Mouse (Mus musculus): ENCODE data around the gene Sfxn2.

Gene Sfxn2

DNA sequence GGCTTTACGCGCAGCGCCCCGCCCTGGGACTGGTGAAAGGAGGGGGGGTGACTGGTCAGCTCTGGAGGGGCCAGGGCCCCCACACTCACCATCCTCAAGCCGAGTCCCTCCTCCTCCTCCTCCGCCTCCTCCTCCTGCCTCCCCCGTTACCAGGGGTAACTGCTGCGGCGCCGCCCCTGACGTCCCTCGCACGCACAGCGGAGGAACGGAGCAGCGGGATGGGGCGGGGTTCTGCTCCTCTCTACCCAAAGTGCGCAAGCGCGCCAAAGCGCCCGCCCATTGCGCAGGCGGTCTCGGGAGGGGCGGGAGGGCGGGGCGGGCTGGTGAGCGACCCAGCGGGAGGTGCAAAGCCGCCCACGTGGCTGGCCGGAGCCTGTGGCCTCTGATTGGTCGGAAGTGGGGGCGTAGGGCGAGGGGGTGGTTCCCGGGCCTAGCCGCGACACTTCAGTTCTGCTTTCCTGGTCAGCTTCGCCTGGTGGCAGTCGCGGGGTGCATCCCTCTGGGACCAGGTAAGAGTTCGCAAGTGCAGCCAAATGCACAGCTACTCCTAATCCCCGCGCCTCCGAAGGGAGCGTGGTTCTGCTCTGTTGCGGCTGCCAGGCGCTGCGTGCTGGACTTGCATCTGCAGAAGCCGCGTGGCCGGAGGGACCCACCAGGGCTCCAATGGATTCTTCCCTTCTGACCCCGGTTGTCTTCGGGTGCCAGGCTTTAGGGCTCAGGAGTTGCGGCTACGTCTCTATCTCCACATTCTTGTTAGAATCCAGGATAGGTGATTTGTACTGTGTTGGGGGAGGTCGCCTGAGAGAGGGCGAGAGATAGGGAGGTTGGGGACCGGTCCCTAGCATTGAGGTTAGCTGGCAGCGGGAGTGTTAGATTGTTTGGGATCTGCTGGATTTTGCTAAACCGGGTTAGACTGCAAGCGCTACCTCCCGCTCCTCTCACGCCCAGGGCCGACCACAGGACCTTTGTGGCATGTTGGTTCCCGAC lies at the start of gene Sfxn2, which contains the start of gene Arl3:
Gene Sfxn2, plus strand, starts transcription at position 415 of the 987 bp plus-strand sequence.
Gene Arl3, minus strand, starts transcription at position 248 of the 987 bp plus-strand sequence.
- DNase-seq (ENCODE audit: low spot score): peak; percentile 81

DNA sequence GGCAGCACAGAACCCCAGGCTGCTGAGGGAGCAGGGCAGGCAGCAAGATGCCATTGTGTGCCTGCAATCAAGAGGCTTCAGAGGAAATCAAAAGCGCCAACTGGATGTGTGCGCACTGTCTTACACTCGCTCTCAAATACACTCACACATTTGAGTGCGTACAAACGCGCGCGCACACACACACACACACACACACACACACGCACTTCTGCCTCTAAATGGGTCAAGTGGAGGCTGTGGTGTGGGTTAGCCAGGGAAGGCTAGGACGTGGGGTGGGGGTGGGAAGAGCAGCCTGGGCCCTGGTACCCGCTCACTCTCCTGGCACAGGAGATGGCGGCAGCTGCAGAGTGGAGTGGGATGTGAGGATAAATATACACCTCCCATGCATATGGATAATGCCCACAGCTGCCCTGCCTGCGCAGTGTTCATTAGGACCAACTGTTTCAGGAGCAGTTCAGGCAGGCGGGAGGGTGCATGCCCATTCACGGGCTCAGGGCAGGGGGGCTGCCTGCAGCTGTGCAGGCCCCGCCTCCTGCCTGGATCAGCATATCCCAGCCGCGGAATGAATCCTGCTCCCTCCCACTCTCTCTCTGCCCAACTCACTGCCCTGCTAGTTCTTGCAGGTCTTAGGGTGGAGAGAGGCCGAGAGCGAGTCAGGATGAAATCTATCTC lies 49.5 kb upstream of the Sfxn2 start:
- no peak for DNase-seq (ENCODE audit: low spot score)

DNA sequence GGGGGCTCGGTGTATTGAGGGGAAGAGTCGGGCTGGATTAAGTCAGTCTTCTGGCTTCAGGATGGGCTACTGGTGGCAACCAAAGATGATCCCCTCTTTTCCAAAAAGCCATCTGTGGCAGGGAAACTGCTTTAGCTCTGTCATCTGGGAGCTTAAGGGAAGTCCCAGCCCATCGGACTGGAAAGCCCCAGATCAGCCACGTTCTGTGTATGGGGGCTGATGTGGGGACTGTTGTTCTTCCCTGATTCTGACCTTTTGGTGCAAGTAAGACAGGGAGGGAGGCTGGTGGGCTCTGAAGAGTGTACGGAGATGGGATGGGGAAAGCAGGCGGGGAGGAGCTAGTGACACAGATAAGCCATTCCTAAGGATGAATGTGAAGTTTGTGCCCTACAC lies 49.0 kb upstream of the Sfxn2 start:
- no peak for DNase-seq (ENCODE audit: low spot score)

DNA sequence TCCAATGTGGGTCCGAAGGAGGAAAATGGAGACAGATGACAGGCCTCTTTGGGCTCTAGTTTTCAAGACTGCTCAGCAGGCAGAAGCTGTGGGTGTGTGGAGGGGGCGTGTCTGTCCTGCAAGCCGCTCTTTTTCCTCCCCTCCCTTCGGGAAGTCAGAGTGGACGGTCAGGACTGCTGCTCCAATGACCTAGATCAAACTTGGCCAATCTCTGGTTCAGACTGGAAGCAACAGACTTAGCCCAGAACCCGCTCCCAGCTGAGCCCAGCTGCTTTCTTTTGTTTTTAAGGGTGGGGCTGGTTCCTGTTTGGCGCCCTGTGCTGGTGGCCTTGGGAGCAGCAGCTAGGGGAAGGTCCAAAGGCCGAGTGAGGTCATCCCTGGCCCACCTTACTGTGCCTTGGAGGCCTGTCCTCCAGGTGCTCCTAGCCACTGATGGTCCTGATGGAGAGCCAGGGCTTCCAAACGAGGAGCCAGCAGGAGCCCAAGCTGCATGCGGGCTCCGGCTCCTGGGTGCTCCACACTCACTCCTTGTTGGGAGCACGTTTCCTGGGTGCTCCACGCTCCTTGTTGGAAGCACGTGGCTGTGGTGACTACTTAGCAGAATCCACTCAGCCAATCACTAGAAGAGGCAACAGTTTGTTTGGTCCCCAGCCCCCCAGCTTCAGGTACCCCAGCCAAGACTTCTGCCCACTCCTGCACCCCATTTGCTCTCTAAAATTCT lies 48.4 kb upstream of the Sfxn2 start:
- DNase-seq (ENCODE audit: low spot score): no peak

DNA sequence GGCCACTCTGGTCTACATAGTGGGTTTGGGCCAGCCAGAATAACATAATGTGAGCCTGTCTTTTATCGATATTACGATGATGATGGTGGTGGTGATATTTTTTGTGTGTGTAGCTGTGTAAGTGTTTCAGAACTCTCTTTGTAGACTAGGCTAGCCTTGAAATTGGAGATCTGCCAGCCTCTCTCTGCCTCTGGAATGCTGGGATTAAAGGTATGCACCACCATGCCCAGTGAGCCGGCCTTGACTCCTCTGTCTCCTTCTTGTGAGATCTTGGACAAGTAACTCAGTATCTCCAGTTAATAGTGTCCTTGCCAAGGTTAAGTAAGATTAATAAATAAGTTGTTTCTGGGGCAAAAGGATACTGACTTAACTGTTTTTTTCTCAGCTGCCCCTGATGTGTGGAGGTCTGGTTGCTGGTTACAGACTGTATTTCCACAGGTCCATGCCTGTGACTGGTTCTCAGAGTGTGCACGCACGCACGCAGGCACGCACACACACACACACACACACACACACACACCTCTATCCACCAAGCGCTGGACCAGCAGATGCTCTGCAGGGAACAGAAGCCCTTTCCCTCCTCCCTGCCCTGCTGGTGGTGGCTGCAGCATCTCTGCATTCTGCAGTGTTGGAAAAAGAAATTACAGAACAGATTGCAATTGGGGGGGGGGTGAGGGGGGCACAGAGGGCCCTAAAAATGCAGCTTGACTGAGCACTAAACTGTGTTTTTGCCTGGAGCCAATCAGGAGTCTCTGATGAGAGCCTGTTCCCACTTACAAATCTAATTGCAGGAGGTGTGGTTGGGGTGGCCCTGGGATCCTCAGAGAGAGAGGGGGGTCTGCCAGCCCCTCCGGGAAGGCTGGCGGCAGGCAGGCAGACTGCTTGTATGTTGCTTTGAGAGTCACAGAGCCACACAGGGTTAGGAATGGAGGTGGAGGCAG lies 47.2 kb upstream of the Sfxn2 start:
- DNase-seq (ENCODE audit: low spot score): no peak

DNA sequence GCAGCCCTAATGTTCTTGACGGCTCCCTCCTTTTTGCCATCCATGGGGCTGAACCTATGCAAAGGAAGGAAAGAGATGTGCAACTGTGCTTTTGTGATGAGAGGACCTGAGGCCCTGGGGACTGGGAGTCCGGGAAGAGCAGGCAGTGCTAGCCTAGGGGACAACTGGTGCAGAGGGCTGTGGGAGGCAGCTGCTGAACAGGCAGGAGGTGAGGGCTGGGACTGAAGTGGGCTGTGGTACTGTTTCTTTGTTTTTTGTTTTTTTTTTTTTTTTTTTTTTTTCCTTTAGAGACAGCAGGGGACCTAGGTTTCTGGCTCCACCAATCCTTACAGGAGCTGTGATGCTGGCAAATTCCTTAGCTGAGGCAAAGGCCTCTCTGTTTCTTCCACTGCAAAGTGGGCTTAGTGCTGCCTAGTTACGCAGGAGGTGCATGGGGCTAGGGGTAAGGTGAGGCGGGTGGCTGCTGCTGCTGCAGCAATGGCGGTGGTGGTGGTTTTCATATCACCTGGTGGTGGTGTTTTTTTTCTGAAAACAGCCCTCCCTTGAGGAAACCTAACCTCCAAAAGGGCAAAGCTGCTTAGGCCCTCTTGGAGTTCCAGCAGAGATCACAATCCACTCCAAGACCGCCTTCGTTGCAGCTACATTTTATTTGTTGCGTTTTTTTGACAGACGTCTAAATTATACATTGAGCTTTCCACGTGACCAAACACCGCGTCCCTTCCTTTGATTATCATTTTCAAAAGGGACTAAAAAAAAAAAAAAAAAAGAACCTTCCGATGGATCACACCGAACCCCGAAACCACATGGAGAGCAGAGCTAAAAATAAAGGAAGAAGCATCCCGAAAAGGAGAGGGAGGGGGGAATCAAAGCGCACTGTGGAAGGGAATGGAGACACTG lies 45.3 kb upstream of the Sfxn2 start:
- DNase-seq (ENCODE audit: low spot score): no peak

DNA sequence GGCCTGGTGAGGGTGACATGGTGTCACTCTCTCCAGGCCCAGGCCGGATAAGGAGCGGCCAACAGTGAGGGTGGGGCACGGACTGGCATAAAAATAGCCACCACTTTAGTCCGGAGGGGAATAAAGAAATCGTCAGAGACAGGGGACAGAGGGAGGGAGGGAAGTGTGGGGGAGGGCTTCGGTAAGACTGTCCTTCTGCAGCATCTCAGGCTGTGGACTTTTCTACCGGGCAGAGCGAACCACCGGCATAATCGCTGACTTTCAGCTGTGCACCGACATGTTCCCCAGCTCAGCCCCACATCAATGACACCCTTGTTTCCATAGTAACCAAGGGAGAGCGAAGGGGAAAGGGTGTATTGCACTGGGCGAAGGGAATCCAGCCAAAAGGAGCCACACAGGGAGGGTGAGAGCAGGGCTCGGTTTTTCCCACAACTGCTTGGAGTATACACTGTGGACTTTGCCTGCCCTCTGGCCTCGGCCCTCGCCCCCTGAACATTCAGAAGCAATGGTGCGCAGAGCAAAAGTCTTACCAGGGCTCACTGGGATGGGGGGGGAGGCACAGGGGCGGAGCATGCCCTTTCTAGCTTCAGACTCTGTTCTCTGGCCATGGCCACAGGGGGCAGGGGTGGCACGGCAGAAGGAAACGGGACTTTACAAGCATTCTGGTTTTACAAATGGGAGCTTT lies 44.5 kb upstream of the Sfxn2 start:
- DNase-seq (ENCODE audit: low spot score): no peak

DNA sequence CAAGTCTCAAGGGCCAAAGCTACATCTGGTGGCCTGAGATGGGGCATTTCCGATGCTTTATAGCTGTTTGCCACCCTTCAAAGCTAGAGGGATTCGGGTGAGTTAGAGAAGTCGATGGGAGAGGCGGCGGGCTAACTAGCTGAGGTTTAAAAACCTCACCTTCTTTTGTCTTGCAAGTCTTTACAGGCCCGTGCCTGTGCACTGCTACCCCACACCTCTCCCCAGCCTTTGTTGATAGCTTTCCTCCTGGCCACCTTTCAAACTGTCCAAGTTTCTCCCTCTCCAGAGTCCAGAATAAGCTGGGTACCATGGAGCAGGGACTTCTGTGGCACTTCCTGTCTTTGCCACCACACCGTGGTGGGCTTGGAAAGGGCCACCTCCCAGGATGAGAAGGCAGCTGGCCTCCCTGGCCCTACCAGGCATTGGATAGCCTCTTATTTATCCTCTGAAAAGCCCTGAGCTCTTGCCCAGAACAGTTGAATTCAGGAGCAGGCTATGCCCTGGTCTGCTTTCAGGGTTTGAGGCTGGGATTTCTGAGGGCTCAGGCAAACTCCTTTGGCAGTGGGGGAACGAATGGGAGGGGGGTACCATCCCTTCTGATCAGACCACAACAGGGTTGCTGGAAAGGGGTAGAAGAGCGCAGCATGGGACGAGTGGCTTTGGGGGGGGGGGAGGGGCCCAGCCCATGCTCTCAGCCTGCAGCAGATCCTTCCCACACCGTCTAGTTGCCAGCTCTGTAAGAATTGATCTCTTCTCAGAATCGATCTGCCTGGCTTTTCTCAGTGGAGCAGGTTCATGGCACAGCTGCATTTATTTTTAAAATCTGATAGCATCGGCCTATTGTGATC lies 43.3 kb upstream of the Sfxn2 start:
- no peak for DNase-seq (ENCODE audit: low spot score)

DNA sequence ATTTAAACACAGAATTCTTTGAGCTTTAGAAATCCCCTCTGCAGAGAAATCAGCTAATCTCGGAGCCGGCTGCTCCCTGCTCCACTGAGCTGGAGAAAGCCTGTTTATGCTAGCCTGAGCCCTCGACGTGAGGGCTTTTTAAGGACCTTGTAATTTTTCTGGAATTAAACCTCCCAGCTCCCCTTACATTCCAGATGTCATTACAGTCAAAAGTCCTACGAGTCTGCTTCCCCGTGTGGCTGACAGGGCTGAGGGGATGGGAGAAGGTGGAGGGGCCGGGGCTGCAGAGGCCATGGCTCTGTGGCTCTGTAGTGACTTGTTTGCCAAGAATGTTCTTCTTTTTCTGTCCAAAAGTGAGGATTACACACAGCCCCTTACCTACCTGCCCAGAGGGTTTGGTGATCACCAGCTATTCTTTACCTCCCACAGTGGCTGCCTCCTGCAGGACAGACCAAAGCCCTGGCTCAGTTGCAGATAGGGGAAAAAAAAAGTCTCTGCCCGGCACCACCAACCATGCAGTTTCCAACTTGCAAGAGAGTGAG lies 42.6 kb upstream of the Sfxn2 start:
- DNase-seq (ENCODE audit: low spot score): no peak

DNA sequence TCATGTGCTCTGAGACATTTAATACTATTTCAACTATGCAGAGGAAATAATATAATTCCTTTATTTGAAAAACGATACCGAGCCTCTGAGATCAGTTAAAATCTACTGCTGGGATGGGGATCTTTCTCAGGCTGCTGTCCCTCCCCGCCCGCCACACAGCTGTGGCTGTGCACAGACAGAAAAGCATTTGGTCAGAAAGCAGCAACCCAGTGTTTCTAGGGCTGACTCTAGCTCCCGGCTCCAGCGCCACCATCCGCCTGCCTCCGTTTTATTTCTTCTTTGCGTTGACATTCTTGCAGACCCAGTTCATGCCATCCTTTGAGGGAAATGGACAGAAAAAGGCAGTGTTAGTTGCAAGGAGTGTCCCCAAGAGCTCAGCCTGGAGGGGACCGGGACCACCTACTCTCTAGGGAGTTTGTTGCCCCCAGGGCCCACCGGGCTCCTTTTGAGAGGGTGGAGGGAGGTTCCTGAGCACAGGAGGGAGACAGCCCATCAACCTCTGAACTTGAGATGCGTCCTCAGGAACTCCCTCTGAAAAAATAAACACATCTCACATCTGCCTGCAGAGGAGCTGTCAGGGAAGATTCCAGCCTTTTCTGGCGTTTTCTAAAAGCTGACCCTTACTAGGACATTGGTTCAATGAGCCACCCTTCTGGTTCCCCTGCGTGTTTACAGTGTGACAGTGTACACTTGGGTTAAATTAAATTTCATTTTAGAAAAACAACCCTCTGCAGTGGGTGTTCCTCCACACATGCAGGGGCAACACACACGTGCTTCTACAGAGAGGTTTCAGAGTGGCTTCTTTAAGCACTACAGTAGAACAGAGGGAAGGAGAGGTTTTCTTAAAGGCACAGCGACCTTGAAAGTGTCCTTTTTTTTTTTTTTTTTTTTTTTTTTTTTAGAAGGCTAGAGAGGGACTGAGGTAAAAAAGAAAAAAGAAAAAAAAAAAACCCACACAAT lies 41.8 kb upstream of the Sfxn2 start:
- DNase-seq (ENCODE audit: low spot score): no peak

DNA sequence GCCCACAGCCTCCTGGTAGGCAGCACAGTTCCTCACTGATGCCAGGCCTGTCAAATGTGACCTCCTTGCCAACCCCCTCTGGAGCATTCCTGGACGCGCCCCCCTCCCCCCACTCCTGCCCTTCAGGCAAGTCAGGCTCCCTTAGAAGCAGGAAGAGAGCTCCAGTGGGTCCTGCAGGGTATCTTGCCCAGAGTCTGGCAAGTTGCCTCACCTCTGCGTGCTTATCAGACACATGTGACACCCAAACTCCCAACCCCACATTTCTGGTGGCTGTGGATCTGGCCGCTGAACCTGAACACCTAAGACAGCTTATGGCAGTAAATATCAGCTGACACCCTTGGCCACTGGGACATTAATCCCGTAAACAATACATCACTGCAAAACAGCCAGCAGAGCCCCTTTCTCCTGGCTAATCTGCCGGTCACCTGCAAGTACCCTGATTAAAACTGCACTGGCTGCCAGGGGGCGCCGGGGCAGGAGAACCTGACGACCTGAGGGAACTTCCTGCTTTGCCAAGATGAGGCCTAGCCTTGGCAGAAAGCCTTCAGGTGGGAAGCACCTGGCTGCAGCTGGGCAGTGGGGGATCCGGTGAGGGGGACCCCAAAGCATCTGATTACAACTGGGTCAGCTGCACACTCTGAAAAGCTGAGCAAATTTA lies 41.0 kb upstream of the Sfxn2 start:
- DNase-seq (ENCODE audit: low spot score): no peak

DNA sequence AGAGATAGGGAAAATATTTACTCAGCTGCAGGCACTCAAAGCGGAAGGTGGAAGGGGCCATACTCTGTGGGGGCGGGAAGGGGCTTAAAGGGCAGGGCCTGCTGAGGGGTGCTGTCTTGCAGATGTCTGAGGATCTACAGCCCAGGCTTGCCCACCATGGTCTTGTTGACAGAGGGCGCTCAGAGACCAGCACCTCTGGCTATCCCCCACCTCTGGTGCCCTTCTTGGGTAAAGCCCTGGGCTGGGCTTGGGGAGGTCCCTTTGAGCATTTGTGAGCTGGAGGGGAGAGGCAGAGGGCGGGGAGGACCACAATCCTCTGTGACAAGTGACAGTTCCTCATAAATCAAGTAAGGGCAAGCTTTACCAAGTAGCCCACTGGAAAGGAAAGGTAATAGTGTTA lies 40.1 kb upstream of the Sfxn2 start:
- DNase-seq (ENCODE audit: low spot score): no peak

DNA sequence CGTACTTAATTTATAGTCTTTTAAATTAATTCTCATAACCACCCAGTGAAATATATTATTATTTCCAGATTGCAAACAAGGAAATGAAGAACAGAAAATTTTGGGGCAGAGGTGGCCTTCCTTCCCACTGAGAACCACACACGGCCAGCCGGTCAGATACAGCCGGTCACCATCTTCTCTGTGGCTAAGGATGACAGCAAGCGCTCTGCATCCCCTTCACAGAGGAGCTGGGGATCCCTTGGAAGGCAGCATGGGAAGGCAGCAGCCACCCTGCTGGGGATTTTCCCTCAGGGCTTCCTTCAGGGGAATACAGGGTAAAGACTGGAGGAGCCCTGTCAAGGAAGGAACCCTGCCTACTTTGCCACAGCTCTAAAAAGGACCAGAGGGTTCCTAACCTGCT lies 39.6 kb upstream of the Sfxn2 start:
- DNase-seq (ENCODE audit: low spot score): no peak

DNA sequence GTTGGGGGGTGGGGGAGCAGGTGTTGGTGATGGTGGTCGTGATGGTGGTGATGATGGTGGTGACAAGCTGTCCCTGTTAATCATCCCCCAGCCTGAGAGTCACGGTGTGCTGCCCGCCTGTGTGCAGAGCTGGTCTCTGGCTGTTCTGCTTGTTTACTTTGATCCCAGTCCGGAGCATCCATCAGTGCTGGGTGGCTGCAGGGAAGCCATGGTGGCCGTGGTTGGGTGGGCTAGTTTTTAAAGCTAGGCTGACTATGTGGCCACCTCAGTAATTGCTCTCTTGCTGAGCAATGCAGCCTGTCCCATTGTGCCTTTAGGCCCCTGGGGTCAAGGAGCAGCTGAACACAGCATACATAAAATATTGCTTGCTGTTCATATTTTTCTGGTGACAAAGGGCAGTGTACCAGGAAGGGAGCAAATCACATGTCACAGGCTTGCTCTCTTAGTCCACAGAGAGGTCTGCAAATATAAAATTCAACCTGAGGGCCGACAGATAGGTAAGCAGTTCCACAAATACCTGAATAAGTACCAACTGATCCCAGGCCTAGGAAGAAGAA lies 38.5 kb upstream of the Sfxn2 start:
- no peak for DNase-seq (ENCODE audit: low spot score)

DNA sequence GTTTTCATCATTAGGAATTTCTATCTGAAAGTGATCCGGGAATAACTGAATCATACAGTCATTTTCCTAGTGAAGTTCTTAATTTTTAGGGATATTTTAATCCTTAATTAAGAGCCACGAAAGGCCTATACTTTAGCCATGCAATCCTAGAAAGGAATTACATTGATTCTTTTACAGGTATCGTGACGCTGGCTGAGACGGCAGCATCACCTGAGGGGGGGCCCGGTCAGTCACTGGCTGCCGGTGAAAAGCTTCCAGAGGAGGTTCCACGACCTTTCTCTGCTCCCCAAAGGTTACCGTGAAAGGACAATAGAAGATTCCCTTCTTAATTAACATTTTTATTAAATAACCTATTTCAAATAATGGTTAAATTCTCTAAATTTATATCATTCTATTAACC lies 35.8 kb upstream of the Sfxn2 start:
- no peak for DNase-seq (ENCODE audit: low spot score)

DNA sequence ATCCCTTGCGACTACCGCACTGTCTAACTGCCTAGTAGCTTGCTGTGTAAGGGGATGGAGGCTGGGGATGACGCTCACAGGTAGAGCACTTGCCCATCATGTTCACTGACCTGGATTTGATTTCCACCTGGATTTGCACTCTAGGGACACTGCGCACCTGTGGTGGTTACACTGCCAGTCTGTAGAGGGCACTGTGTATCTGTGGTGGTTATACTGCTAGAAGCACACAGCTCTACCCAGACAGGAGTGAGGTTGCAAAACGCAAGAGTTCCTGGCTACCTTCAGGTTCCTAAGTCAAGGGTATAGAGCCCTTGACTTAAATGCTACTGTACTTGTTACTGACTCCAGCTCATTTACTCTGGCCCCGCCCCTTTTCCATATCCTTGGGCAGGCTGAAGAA lies 35.0 kb upstream of the Sfxn2 start:
- DNase-seq (ENCODE audit: low spot score): no peak

DNA sequence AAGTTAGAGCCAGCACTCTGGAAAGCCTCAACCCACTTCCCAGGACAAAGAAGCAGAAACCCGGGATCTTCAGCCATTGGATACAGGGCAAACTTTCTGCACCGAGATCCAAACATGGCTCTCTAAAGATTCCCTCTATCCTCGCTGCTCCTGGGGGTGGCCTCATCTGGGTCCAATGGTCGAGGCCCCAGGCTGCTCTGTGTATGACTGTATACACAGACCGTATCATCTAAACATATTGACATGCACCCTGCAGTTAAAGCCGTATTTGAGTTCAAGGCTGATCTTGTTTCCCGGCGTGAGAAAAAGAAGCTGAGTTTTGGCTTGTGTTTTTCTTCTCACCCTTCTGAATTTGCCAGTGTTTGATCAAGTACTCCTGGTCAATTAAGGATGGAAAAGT lies 30.4 kb upstream of the Sfxn2 start:
- DNase-seq (ENCODE audit: low spot score): no peak

All from urinary bladder, postnatal 10 days (tissue).